Mouse (Mus musculus) MEL (cell line): Measurements from ENCODE around the gene Gpr3.

Source experiments
- CTCF ChIP-seq, 3 experiments: IDR thresholded peaks in 2 of 3; conservative IDR thresholded peaks in 1 of 3; 2 replicates each; pipeline ENCODE4 v1.5.1; 2011 to 2012; ENCODE audit warnings: low read length in 3 of 3, low read depth in 2 of 3, mild to moderate bottlenecking in 2 of 3, improper control_type of control experiment in 1 of 3, inconsistent platforms in 1 of 3, mixed read lengths in 1 of 3, moderate library complexity in 1 of 3; ENCODE audit not compliant: control insufficient read depth in 1 of 3, insufficient read depth in 1 of 3, poor library complexity in 1 of 3, severe bottlenecking in 1 of 3
- EP300 ChIP-seq, 2 experiments: IDR thresholded peaks; 2 replicates each; pipeline ENCODE4 v1.6.1; 2011; ENCODE audit warnings: improper control_type of control experiment in 2 of 2, low read length in 2 of 2, low read depth in 1 of 2, mild to moderate bottlenecking in 1 of 2
- GATA1 ChIP-seq: IDR thresholded peaks from 2 replicates; pipeline ENCODE4 v1.6.1; 2011; ENCODE audit warnings: low read depth, low read length, improper control_type of control experiment
- MAFK ChIP-seq: IDR thresholded peaks from 2 replicates; pipeline ENCODE4 v1.6.1; 2011; ENCODE audit warnings: low read depth, mild to moderate bottlenecking, low read length, improper control_type of control experiment, borderline replicate concordance
- MEF2A ChIP-seq: IDR thresholded peaks from 2 replicates; pipeline ENCODE4 v1.6.1; 2014; ENCODE audit warnings: low read depth, mild to moderate bottlenecking, inconsistent platforms, low read length, improper control_type of control experiment; ENCODE audit not compliant: poor library complexity, insufficient replicate concordance, severe bottlenecking; ENCODE audit errors: extremely low read depth
- MXI1 ChIP-seq: IDR thresholded peaks from 2 replicates; pipeline ENCODE4 v1.6.1; 2011; ENCODE audit warnings: mild to moderate bottlenecking, low read depth, low read length, improper control_type of control experiment
- NELFE ChIP-seq: IDR thresholded peaks from 2 replicates; pipeline ENCODE4 v1.6.1; 2011; ENCODE audit warnings: low read depth, low read length, improper control_type of control experiment
- POLR2A ChIP-seq, 2 experiments: IDR thresholded peaks; 2 replicates each; pipeline ENCODE4 v1.6.1; 2011 to 2012; ENCODE audit warnings: low read length in 2 of 2, mild to moderate bottlenecking in 2 of 2, control low read depth in 1 of 2, improper control_type of control experiment in 1 of 2, low read depth in 1 of 2, moderate library complexity in 1 of 2; ENCODE audit not compliant: control insufficient read depth in 1 of 2, insufficient read depth in 1 of 2, poor library complexity in 1 of 2
- SMC3 ChIP-seq: IDR thresholded peaks from 2 replicates; pipeline ENCODE4 v1.6.1; 2011; ENCODE audit warnings: low read depth, low read length, improper control_type of control experiment
- TBP ChIP-seq: IDR thresholded peaks from 2 replicates; pipeline ENCODE4 v1.8.0; 2011; ENCODE audit warnings: low read depth, low read length, improper control_type of control experiment
- TCF12 ChIP-seq: IDR thresholded peaks from 2 replicates; pipeline ENCODE4 v1.6.1; 2014; ENCODE audit warnings: low read depth, mild to moderate bottlenecking, inconsistent platforms, low read length, improper control_type of control experiment, moderate library complexity
- ZKSCAN1 ChIP-seq: IDR thresholded peaks from 2 replicates; pipeline ENCODE4 v1.6.1; 2012; ENCODE audit warnings: low read depth, mild to moderate bottlenecking, inconsistent platforms, low read length, improper control_type of control experiment, moderate library complexity
- ZMIZ1 ChIP-seq: IDR thresholded peaks from 2 replicates; pipeline ENCODE4 v1.6.1; 2012; ENCODE audit warnings: low read depth, mild to moderate bottlenecking, inconsistent platforms, low read length, improper control_type of control experiment, moderate library complexity

- TF ChIP-seq CTCF (IDR thresholded peaks at IDR 0.05 in 2 of 3, conservative IDR thresholded peaks at IDR 0.05 in 1 of 3; ENCODE audit: control insufficient read depth in 1 of 3, insufficient read depth in 1 of 3, low read depth in 2 of 3, low read length in 3 of 3, poor library complexity in 1 of 3, severe bottlenecking in 1 of 3): no peak
- TF ChIP-seq EP300 (IDR thresholded peaks at IDR 0.05; ENCODE audit: low read depth in 1 of 2, low read length in 2 of 2): no peak
- TF ChIP-seq GATA1: no peak
- TF ChIP-seq ZMIZ1: no peak
- TF ChIP-seq NELFE: no peak
- no peak for TF ChIP-seq TCF12
- no peak for TF ChIP-seq POLR2A (IDR thresholded peaks at IDR 0.05; ENCODE audit: control insufficient read depth in 1 of 2, insufficient read depth in 1 of 2, low read depth in 1 of 2, low read length in 2 of 2, poor library complexity in 1 of 2)
- no peak for TF ChIP-seq MAFK
- TF ChIP-seq ZKSCAN1: no peak
- no peak for TF ChIP-seq MXI1
- no peak for TF ChIP-seq TBP
- no peak for TF ChIP-seq MEF2A
- TF ChIP-seq SMC3: no peak
These were observed 11.5 kb upstream of the Gpr3 start for GRCm38 (mm10) chr4:133223875-133224274.
